Comparison of ENCODE assay signal across 9 mouse cellular contexts in the genomic region with DNA sequence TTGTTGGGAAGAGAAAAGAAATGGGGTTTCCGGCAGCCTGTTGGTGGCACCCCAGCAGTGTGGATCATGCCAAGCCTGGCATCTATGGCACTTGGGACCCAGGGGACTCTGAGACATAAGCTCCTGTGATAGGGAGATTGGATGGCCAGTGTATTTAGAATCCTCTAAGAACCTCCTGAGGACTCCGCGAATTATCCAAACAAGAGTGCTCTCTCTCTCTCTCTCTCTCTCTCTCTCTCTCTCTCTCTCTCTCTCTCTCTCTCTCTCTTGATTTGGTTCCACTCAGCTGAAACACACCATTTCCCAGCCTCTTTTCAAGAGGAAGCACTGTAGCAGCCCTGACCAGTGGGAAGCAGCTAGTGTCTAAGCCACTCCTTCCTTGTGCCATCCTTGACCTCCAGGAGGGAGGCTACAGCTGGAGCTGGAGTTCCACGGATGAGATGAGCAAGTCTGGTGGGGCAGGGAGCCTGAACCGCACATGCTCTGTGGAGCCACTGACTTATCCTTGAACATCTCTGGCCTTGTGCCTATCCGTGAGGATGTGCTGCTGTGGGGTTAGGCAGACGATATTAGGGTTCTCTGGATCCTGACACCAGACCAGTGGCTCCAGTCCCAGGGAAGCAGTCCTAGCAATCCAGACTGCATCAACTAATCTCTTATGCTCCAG.
DNase-seq lines count a peak whose midpoint lies in the region; ATAC-seq lines count a peak whose summit lies in the region.
"Had no signal": no experiment of that assay in that cellular context is flagged by ENCODE, and none has a peak within 500 bp of the region (broad histone marks: within the 10 kb centered on the region; RNA-seq: fewer than 3 reads in every experiment).

No protein-coding gene starts in this region.

- H3K27ac ChIP-seq in forebrain, embryonic 14.5 days (ENCODE audit: low read depth, low read length), result peak overlapping the region; percentile 90
- H3K27ac ChIP-seq in neural tube, embryonic 13.5 days (replicated peaks), result peak overlapping the region; percentile 79

- ATAC-seq in forebrain, embryonic 14.5 days, result peak; percentile 8; the same call in 1 of the 2 replicates
- ATAC-seq in neural tube, embryonic 13.5 days (ENCODE audit: low read depth), result peak; percentile 12; the same call in 1 of the 2 replicates

- H3K27me3 ChIP-seq in forebrain, embryonic 14.5 days (replicated peaks; ENCODE audit: control insufficient read depth, insufficient read depth, low read length), result no peaks in the 10 kb centered on the region
- no peaks in the 10 kb centered on the region for H3K27me3 ChIP-seq in neural tube, embryonic 13.5 days

- H3K4me3 ChIP-seq in forebrain, embryonic 14.5 days (ENCODE audit: low read depth, low read length), result no peak overlapping the region
- no peak overlapping the region for H3K4me3 ChIP-seq in neural tube, embryonic 13.5 days
- H3K4me3 ChIP-seq: erythroblast, embryonic 14.5 days had no signal

- H3K4me1 ChIP-seq in forebrain, embryonic 14.5 days (ENCODE audit: control insufficient read depth, insufficient read depth, low read length), result peaks cover 35% of the 10 kb centered on the region
- H3K4me1 ChIP-seq in neural tube, embryonic 13.5 days (replicated peaks), result peaks cover 54% of the 10 kb centered on the region

- no peak overlapping the region for H3K9ac ChIP-seq in forebrain, embryonic 14.5 days (ENCODE audit: low read length)
- H3K9ac ChIP-seq in neural tube, embryonic 13.5 days, result no peak overlapping the region

- WGBS in forebrain, embryonic 14.5 days, result 56% methylated on average over 7 of the region's 7 CpGs
- WGBS in neural tube, embryonic 13.5 days, result 51% methylated on average over 7 of the region's 7 CpGs

- DNase-seq in heart, adult 11 months, result peak; percentile 94
- DNase-seq in heart, postnatal 4 days, result no peak
- peak; percentile 67 for DNase-seq in adrenal gland, adult 8-10 months
- no peak for DNase-seq in forebrain, embryonic 14.5 days (ENCODE audit: low spot score)
- peak; percentile 28 to 60 for DNase-seq in kidney, postnatal 25 days
- DNase-seq in thymus, postnatal 10 days (ENCODE audit: low spot score in 2 of 2), result no peak
- no peak for DNase-seq in thymus, postnatal 25 days

- no peaks in the 10 kb centered on the region for H3K36me3 ChIP-seq in forebrain, embryonic 14.5 days (ENCODE audit: control insufficient read depth, insufficient read depth, low read length)
- H3K36me3 ChIP-seq in neural tube, embryonic 13.5 days, result no peaks in the 10 kb centered on the region

- no peaks in the 10 kb centered on the region for H3K9me3 ChIP-seq in forebrain, embryonic 14.5 days (replicated peaks; ENCODE audit: control insufficient read depth, low read length)
- H3K9me3 ChIP-seq in neural tube, embryonic 13.5 days, result no peaks in the 10 kb centered on the region

- H3K4me2 ChIP-seq in forebrain, embryonic 14.5 days (ENCODE audit: low read length), result no peak overlapping the region
- H3K4me2 ChIP-seq in neural tube, embryonic 13.5 days, result peak overlapping the region; percentile 15; the same call in 1 of the 2 replicates

Comparison
In these comparisons a context has a peak if more than half of its experiments do, and no peak if none do; other contexts are left out.
1. DNase-seq: peak in heart, adult 11 months (single experiment), adrenal gland, adult 8-10 months (single experiment) and kidney, postnatal 25 days (2 of 2); none in heart, postnatal 4 days (single experiment), forebrain, embryonic 14.5 days (single experiment), thymus, postnatal 10 days (0 of 2) and thymus, postnatal 25 days (single experiment).